Mouse (Mus musculus) midbrain, embryonic 14.5 days (tissue): Measurements from ENCODE around the gene Sox30. TPM values are rescaled to one million over a fixed set of nuclear protein-coding genes. Genes with fewer than 3 reads are reported as not detected.

Experiments used
- ATAC-seq: fragments of 200-750 bp; cut with Nextera tagmentation; 2 replicates; pipeline ENCODE4 v1.8.0; 2017; ENCODE audit warnings: moderate number of reproducible peaks, moderate library complexity; ENCODE audit not compliant: low FRiP score, low TSS enrichment
- DNase-seq: peaks from one replicate; pipeline ENCODE4 v3.0.0-alpha.2; 2015
- H3K27ac ChIP-seq: fragments of 300-500 bp; sonication (generic); replicated peaks from 2 replicates; pipeline ENCODE4 v1.5.1; 2014; ENCODE audit warnings: mild to moderate bottlenecking, low read depth, low read length, moderate library complexity
- H3K27me3 ChIP-seq: fragments of 300-500 bp; sonication (generic); 2 replicates; pipeline ENCODE4 v1.6.1; 2014; ENCODE audit warnings: low read length, control low read depth, mixed read lengths; ENCODE audit not compliant: control insufficient read depth, insufficient read depth
- H3K36me3 ChIP-seq: fragments of 300-500 bp; sonication (generic); 2 replicates; pipeline ENCODE4 v1.6.1; 2014; ENCODE audit warnings: low read length, control low read depth; ENCODE audit not compliant: control insufficient read depth, insufficient read depth
- H3K4me1 ChIP-seq: fragments of 300-500 bp; sonication (generic); 2 replicates; pipeline ENCODE4 v1.6.1; 2014; ENCODE audit warnings: mild to moderate bottlenecking, antibody characterized with exemption, low read length, control low read depth; ENCODE audit not compliant: control insufficient read depth, insufficient read depth
- H3K4me2 ChIP-seq: fragments of 300-500 bp; sonication (generic); 2 replicates; pipeline ENCODE4 v1.6.1; 2014; ENCODE audit warnings: mild to moderate bottlenecking, low read length, moderate library complexity
- H3K4me3 ChIP-seq: fragments of 300-500 bp; sonication (generic); replicated peaks from 2 replicates; pipeline ENCODE4 v1.5.1; 2014; ENCODE audit warnings: low read depth, low read length
- H3K9ac ChIP-seq: fragments of 300-500 bp; sonication (generic); replicated peaks from 2 replicates; pipeline ENCODE4 v1.6.1; 2014; ENCODE audit warnings: mild to moderate bottlenecking, low read length, moderate library complexity
- H3K9me3 ChIP-seq: fragments of 300-500 bp; sonication (generic); 2 replicates; pipeline ENCODE4 v1.6.1; 2016; ENCODE audit warnings: low read length, control low read depth, mixed read lengths; ENCODE audit not compliant: control insufficient read depth
- WGBS: fragments of 180-500 bp; shearing (Covaris S2); extraction: QIAGEN DNeasy Blood & Tissue Kit; methylation state at CpG from one replicate; pipeline ENCODE4 v1.1.7; 2014; 5-methylcytosine and 5-hydroxymethylcytosine counted together
- polyA plus RNA-seq: library from polyadenylated mRNA; unstranded; fragments of >200 nt; fragmentation: Nextera tagmentation; extraction: Ambion mirVana; gene quantifications from 2 replicates; pipeline ENCODE4 v1.2.1, GENCODE M21; 2014

Gene Sox30
- polyA plus RNA-seq, 1 experiment from 2014 or later = 0.13 TPM

DNA sequence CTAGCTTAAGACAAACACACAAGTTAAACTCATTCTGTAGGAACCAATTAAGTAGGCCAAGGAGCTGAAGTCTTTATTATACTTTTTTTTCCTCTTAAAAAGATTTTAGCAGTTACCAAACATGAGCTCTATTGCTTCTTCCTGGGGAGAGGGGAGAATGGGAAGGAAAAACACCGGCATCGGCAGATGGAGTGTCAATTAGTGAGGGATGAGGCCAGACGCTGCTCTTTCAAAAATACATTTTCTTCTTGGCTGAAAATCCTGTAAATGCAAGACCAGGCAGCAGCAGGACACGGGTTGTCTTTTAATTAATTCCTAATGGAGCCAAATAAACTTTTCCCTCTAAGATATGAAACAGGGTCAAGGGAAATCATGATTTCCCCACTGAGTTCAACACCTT, 33.3 kb upstream of the Sox30 start:
- no peak for ATAC-seq
- Histone ChIP-seq H3K36me3 (peaks cover 20% of the 10 kb centered on the region), H3K27me3 (no peaks in the 10 kb centered on the region)

DNA sequence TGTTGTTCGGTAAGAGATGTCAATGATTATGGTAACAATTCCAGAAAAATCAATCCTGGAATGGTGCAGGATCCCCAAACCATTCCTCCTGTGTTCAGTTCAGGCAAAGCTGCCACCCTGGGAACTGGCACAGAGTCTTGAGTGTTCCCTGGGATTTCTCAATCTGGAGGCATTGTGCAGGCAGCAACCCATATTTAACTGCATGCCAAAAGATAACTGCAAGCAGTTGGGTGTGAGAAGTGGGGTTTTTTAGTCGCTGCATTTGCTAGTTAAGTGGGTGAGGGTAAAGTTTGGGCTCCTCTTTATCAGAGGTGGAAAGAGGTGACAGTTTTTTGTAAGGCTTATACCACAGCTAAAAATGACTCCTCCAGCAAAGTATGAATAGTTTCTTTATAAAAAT, 32.6 kb upstream of the Sox30 start:
- DNase-seq (no peak), ATAC-seq (no peak)
- no peaks in the 10 kb centered on the region for H3K27me3 ChIP-seq
- WGBS = 90% methylated on average over 2 of the region's 2 CpGs
- H3K27ac ChIP-seq = no peak overlapping the region
- peaks cover 11% of the 10 kb centered on the region for H3K4me1 ChIP-seq
- H3K9me3 ChIP-seq = no peaks in the 10 kb centered on the region
- H3K9ac ChIP-seq = no peak overlapping the region
- no peak overlapping the region for H3K4me2 ChIP-seq
- H3K36me3 ChIP-seq = peaks cover 27% of the 10 kb centered on the region
- H3K4me3 ChIP-seq = no peak overlapping the region

More for the DNA sequence above, 33.3 kb upstream of the Sox30 start:
- Histone ChIP-seq H3K4me3 (no peak overlapping the region), H3K4me1 (peaks cover 14% of the 10 kb centered on the region), H3K4me2 (no peak overlapping the region), H3K9me3 (no peaks in the 10 kb centered on the region), H3K9ac (no peak overlapping the region), H3K27ac (no peak overlapping the region)
- 88% methylated on average over 4 of the region's 4 CpGs for WGBS
- no peak for DNase-seq

DNA sequence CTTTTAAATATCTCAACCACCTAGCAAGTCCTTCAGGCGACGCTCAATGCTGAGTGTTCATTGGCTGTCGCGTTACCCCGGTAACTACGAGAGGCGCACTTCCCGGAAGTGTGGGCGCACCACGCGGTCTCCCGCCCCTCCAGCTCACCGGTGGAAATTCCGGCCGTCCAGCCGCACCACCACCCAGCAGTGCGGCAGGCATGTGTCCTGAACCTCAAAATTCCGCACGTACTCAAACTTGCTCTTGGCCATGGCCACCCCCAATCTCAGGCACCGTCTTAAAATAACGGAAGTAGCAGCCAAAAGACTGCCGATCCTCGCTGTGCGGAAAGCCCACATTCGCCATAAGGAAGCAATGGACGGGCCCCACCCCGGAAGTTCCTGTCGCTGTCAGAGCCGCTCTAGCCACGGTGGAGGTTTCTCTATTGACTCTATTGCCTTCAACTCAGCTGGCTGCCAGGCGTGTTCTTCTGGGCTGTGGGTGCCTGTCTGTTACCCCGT, 24.9 kb upstream of the Sox30 start, which contains the start of gene Thg1l:
Gene Thg1l, minus strand, starts transcription at position 368 of the 501 bp plus-strand sequence.
- no peak within 1 kb of the TSS; the same call in 1 of the 2 replicates for H3K9ac ChIP-seq
- no peaks in the 10 kb centered on the region for H3K9me3 ChIP-seq
- peak; percentile 97 for DNase-seq
- H3K4me1 ChIP-seq = no peaks in the 10 kb centered on the region
- H3K27ac ChIP-seq = peak within 1 kb of the TSS; percentile 69
- peak within 1 kb of the TSS; percentile 50 for H3K4me2 ChIP-seq
- under 1% methylated on average over 32 of the region's 32 CpGs for WGBS
- peak; percentile 99 for ATAC-seq
- H3K27me3 ChIP-seq = no peaks in the 10 kb centered on the region
- H3K4me3 ChIP-seq = peak within 1 kb of the TSS; percentile 62
- peaks cover 16% of the 10 kb centered on the region; the same call in 1 of the 2 replicates for H3K36me3 ChIP-seq

DNA sequence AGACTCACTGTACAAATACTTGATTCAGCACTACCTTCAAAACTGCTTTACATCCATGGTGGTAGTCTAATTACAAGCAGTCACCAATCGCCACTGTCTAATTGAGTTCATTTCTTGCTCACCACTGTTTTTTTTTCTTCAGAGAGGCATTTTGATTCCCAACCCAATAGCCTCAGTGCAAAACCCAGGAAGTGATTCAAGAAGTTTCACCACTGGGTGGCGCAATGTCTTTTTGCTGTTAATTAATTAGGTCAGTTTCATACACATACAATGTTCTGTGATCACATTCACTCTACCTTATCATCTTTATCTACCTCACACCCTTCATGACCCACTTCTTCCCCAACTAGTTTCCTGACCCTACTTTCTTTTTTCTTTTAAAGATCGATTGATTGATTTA, 20.5 kb upstream of the Sox30 start:
- no peaks in the 10 kb centered on the region for H3K36me3 ChIP-seq
- H3K9me3 ChIP-seq = no peaks in the 10 kb centered on the region
- WGBS = 80% methylated on average over 3 of the region's 3 CpGs
- no peak overlapping the region for H3K27ac ChIP-seq
- no peaks in the 10 kb centered on the region for H3K4me1 ChIP-seq
- peak; percentile 51 for DNase-seq
- ATAC-seq = no peak
- no peaks in the 10 kb centered on the region for H3K27me3 ChIP-seq
- no peak overlapping the region for H3K4me3 ChIP-seq
- no peak overlapping the region for H3K9ac ChIP-seq
- no peak overlapping the region for H3K4me2 ChIP-seq

DNA sequence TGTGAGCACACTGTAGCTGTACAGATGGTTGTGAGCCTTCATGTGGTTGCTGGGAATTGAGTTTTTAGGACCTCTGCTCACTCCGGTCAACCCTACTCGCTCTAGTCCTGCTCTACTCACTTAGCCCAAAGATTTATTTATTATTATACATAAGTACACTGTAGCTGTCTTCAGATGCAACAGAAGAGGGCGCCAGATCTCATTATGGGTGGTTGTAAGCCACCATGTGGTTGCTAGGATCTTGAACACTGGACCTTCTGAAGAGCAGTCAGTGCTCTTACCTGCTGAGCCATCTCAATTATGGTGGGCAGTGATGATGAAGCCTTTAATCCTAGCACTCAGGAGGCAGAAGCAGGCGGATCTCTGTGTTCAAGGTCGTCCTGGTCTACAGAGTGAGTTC, 20.1 kb upstream of the Sox30 start:
- 82% methylated on average over 5 of the region's 5 CpGs for WGBS
- ATAC-seq = no peak

DNA sequence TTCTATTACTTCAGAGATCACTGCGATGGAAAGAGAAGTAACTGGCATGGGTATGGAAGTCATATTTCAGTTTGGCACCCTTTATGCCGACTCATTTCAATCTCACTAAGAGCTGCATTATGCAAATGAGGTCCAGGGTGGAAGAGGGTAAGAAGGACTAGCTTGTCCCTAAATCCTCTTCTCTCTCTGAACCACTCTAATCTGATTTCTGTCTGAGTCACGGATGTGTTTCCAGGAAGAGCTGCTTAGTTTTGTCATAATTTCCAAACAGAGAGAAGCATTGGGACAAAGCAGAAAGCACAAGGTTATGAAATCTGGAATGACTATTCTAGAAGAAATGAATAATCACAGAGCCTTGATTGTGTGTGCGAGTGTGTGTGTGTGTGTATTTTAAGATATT, 13.2 kb upstream of the Sox30 start:
- DNase-seq (no peak), ATAC-seq (no peak)
- no peaks in the 10 kb centered on the region for H3K36me3 ChIP-seq
- no peaks in the 10 kb centered on the region for H3K9me3 ChIP-seq
- no peak overlapping the region for H3K9ac ChIP-seq
- no peak overlapping the region for H3K4me2 ChIP-seq
- no peak overlapping the region for H3K27ac ChIP-seq
- no peak overlapping the region for H3K4me3 ChIP-seq
- WGBS = 87% methylated on average over 4 of the region's 4 CpGs
- H3K4me1 ChIP-seq = no peaks in the 10 kb centered on the region
- H3K27me3 ChIP-seq = no peaks in the 10 kb centered on the region

More for the DNA sequence above, 20.1 kb upstream of the Sox30 start:
- no peaks in the 10 kb centered on the region for H3K27me3 ChIP-seq
- H3K9ac ChIP-seq = no peak overlapping the region
- H3K36me3 ChIP-seq = no peaks in the 10 kb centered on the region
- no peaks in the 10 kb centered on the region for H3K4me1 ChIP-seq
- no peak overlapping the region for H3K4me2 ChIP-seq
- no peak overlapping the region for H3K4me3 ChIP-seq
- no peaks in the 10 kb centered on the region for H3K9me3 ChIP-seq
- DNase-seq = no peak
- H3K27ac ChIP-seq = no peak overlapping the region

DNA sequence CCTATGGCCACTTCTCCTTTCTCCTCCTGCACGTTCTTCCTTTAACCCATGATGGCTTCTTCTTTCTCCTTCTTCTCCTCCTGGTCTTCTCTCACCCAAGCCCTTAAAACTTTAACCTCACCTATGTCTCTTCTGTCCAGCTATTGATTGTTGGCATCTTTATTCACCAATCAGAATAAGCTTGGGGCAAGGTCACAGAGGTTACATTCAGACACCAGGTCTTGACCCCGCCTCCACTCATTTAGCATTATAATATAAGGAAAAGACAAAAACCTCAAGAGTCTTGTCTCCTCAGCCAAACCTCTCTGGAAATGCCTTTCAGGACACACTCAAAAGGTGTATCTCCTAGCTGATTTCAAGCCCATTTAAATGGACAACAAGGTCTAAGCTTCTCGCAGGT, 11.6 kb upstream of the Sox30 start:
- ATAC-seq (no peak), DNase-seq (no peak)

DNA sequence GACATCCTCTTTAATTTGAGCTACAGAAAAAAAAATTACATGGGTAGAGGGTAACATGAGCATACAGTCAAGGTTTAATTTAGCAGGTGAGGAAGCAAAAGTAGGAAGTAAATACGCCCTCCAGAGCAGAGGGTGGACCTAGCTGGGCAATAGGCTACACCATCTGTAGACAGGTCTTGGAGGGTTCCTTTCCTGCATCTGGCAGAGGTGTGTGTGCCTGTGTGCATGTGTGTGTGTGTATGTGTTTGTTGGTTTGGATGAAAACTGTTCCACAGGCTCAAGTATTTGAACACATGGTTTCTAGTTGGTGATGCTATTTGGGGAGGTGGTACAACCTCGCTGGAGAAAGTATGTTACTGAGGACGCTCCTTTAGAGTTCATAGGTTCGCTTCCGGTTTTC, 6.5 kb upstream of the Sox30 start:
- no peak overlapping the region for H3K4me3 ChIP-seq
- no peaks in the 10 kb centered on the region for H3K9me3 ChIP-seq
- no peaks in the 10 kb centered on the region for H3K36me3 ChIP-seq
- ATAC-seq = no peak
- no peaks in the 10 kb centered on the region for H3K27me3 ChIP-seq
- H3K9ac ChIP-seq = no peak overlapping the region
- H3K4me2 ChIP-seq = no peak overlapping the region
- 88% methylated on average over 5 of the region's 5 CpGs for WGBS
- no peak for DNase-seq
- H3K27ac ChIP-seq = no peak overlapping the region
- H3K4me1 ChIP-seq = no peaks in the 10 kb centered on the region

More for the DNA sequence above, 11.6 kb upstream of the Sox30 start:
- Histone ChIP-seq H3K4me2 (no peak overlapping the region), H3K36me3 (no peaks in the 10 kb centered on the region), H3K27ac (no peak overlapping the region), H3K4me1 (no peaks in the 10 kb centered on the region), H3K9ac (no peak overlapping the region), H3K27me3 (no peaks in the 10 kb centered on the region), H3K4me3 (no peak overlapping the region), H3K9me3 (no peaks in the 10 kb centered on the region)
- 88% methylated on average over 3 of the region's 3 CpGs for WGBS

DNA sequence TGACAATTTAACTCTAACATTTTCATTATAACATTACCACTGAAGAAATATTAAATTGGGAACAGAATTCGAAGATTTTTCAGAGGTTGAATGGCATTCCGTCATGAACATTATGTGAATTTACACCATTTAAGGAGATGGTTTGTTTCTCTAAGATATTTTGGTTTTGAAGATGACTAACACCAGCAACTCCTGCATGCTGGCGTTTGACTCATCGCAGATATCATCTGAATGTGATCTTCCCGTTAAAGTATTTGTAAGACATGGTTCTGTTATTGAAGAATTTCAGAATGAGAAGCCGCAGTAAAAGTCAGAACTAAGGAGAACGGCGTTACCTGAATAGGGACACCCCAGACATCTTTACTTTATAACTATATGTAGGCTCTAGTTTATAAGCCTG, 5.6 kb upstream of the Sox30 start:
- ATAC-seq (no peak), DNase-seq (no peak)
- Histone ChIP-seq H3K4me1 (no peaks in the 10 kb centered on the region), H3K9ac (no peak overlapping the region), H3K4me3 (no peak overlapping the region), H3K27ac (no peak overlapping the region), H3K4me2 (no peak overlapping the region), H3K36me3 (no peaks in the 10 kb centered on the region), H3K27me3 (no peaks in the 10 kb centered on the region), H3K9me3 (no peaks in the 10 kb centered on the region)
- 89% methylated on average over 8 of the region's 8 CpGs for WGBS
